Mouse (Mus musculus) ES-Bruce4 (cell line): ENCODE measurements around the gene Gpatch2.

Experiments
- CTCF ChIP-seq: IDR thresholded peaks from one replicate; pipeline ENCODE4 v1.8.1; 2011; ENCODE audit warnings: low read depth, low read length
- EP300 ChIP-seq: IDR thresholded peaks from 2 replicates; pipeline ENCODE4 v1.6.1; 2011; ENCODE audit warnings: low read depth, low read length; ENCODE audit not compliant: insufficient read depth
- POLR2A ChIP-seq: IDR thresholded peaks from one replicate; pipeline ENCODE4 v1.8.1; 2011; ENCODE audit warnings: low read length; ENCODE audit not compliant: insufficient read depth

DNA sequence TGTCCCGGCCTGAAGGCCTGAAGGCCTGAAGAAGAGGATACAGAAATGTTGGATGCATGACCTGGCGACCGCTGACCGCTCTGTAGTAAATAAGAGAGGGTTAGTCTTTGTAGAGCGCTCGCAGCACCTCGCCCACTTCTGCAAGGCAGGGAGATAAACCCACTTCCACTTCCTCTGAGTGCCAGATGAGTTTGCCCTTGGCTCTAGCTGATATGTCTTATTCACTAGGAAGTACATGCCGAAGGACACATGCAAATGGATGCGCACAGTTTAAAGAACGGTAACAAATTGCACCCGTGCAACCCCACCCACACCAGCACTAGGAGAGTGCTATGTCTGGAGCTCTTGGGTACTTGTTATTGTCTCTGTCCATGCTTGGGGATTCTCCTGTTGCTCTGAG, 131.6 kb downstream of the Gpatch2 start:
- TF ChIP-seq CTCF = no peak
- TF ChIP-seq POLR2A = no peak
- TF ChIP-seq EP300 = no peak
